Mouse (Mus musculus): Measurements from ENCODE around the gene Tshz2. TPM values are rescaled to one million over a fixed set of nuclear protein-coding genes. Genes with fewer than 3 reads are reported as not detected.
"Not testable (repeated sequence)": the region's sequence is repeated elsewhere in the genome, so short reads cannot be mapped to it uniquely, and the experiment has no call there.

Gene Tshz2
- polyA plus RNA-seq, 1 experiment, result 16.1 TPM

GRCm38 (mm10) chr2:169843553-169843952 is 210.7 kb downstream of the Tshz2 start:
- Histone ChIP-seq H3K4me3 (replicated peaks; ENCODE audit: insufficient read depth, low read depth, low read length) (no peak overlapping the region), H3K4me1 (ENCODE audit: control insufficient read depth, insufficient read depth, low read length) (no peaks in the 10 kb centered on the region), H3K27me3 (ENCODE audit: control insufficient read depth, insufficient read depth, low read length) (no peaks in the 10 kb centered on the region; the same call in 1 of the 2 replicates), H3K27ac (ENCODE audit: insufficient read depth, low read length) (no peak overlapping the region)
- TF ChIP-seq POLR2A (IDR thresholded peaks at IDR 0.05; ENCODE audit: borderline replicate concordance, insufficient read depth, low read length) (no peak), CTCF (IDR thresholded peaks at IDR 0.05; ENCODE audit: borderline replicate concordance, insufficient read depth, low read depth, low read length) (no peak)
- 80% methylated on average over 6 of the region's 6 CpGs for WGBS
- no peak for DNase-seq

GRCm38 (mm10) chr2:169849077-169849476 is 216.3 kb downstream of the Tshz2 start:
- 28% methylated on average over 7 of the region's 7 CpGs for WGBS
- H3K27ac ChIP-seq (ENCODE audit: insufficient read depth, low read length), result no peak overlapping the region
- TF ChIP-seq POLR2A (IDR thresholded peaks at IDR 0.05; ENCODE audit: borderline replicate concordance, insufficient read depth, low read length), result no peak
- TF ChIP-seq CTCF (IDR thresholded peaks at IDR 0.05; ENCODE audit: borderline replicate concordance, insufficient read depth, low read depth, low read length), result peak; percentile 27; the same call in 1 of the 2 replicates
- no peaks in the 10 kb centered on the region; the same call in 1 of the 2 replicates for H3K27me3 ChIP-seq (ENCODE audit: control insufficient read depth, insufficient read depth, low read length)
- H3K4me1 ChIP-seq (ENCODE audit: control insufficient read depth, insufficient read depth, low read length), result no peaks in the 10 kb centered on the region
- no peak overlapping the region for H3K4me3 ChIP-seq (replicated peaks; ENCODE audit: insufficient read depth, low read depth, low read length)
- DNase-seq, result peak; percentile 4 to 12

- Histone ChIP-seq H3K27ac (ENCODE audit: insufficient read depth, low read length) (no peak overlapping the region), H3K27me3 (ENCODE audit: control insufficient read depth, insufficient read depth, low read length) (no peaks in the 10 kb centered on the region; the same call in 1 of the 2 replicates), H3K4me1 (ENCODE audit: control insufficient read depth, insufficient read depth, low read length) (no peaks in the 10 kb centered on the region), H3K4me3 (replicated peaks; ENCODE audit: insufficient read depth, low read depth, low read length) (no peak overlapping the region)
- no peak for DNase-seq
- no peak for TF ChIP-seq CTCF (IDR thresholded peaks at IDR 0.05; ENCODE audit: borderline replicate concordance, insufficient read depth, low read depth, low read length)
- TF ChIP-seq POLR2A (IDR thresholded peaks at IDR 0.05; ENCODE audit: borderline replicate concordance, insufficient read depth, low read length), result no peak
- 95% methylated on average over 3 of the region's 3 CpGs for WGBS
These were observed 216.7 kb downstream of the Tshz2 start for GRCm38 (mm10) chr2:169849541-169849940.

GRCm38 (mm10) chr2:169851606-169852005 is 218.8 kb downstream of the Tshz2 start:
- H3K27ac ChIP-seq (ENCODE audit: insufficient read depth, low read length), result no peak overlapping the region
- H3K27me3 ChIP-seq (ENCODE audit: control insufficient read depth, insufficient read depth, low read length), result no peaks in the 10 kb centered on the region; the same call in 1 of the 2 replicates
- no peak for TF ChIP-seq CTCF (IDR thresholded peaks at IDR 0.05; ENCODE audit: borderline replicate concordance, insufficient read depth, low read depth, low read length)
- WGBS, result 42% methylated on average over 5 of the region's 5 CpGs
- DNase-seq, result no peak
- H3K4me1 ChIP-seq (ENCODE audit: control insufficient read depth, insufficient read depth, low read length), result no peaks in the 10 kb centered on the region
- no peak overlapping the region for H3K4me3 ChIP-seq (replicated peaks; ENCODE audit: insufficient read depth, low read depth, low read length)

GRCm38 (mm10) chr2:169854491-169854890 is 221.7 kb downstream of the Tshz2 start:
- H3K4me3 ChIP-seq (replicated peaks; ENCODE audit: insufficient read depth, low read depth, low read length), result no peak overlapping the region
- TF ChIP-seq POLR2A (IDR thresholded peaks at IDR 0.05; ENCODE audit: borderline replicate concordance, insufficient read depth, low read length) (no peak), CTCF (IDR thresholded peaks at IDR 0.05; ENCODE audit: borderline replicate concordance, insufficient read depth, low read depth, low read length) (no peak)
- no peak for DNase-seq
- H3K27ac ChIP-seq (ENCODE audit: insufficient read depth, low read length), result no peak overlapping the region
- no peaks in the 10 kb centered on the region for H3K27me3 ChIP-seq (ENCODE audit: control insufficient read depth, insufficient read depth, low read length)
- WGBS, result 88% methylated on average over 11 of the region's 11 CpGs
- H3K4me1 ChIP-seq (ENCODE audit: control insufficient read depth, insufficient read depth, low read length), result no peaks in the 10 kb centered on the region

- not testable (repeated sequence) for H3K4me3 ChIP-seq (replicated peaks; ENCODE audit: insufficient read depth, low read depth, low read length); H3K27ac ChIP-seq (ENCODE audit: insufficient read depth, low read length); H3K27me3 ChIP-seq (ENCODE audit: control insufficient read depth, insufficient read depth, low read length); DNase-seq; H3K4me1 ChIP-seq (ENCODE audit: control insufficient read depth, insufficient read depth, low read length)
These were observed 224.2 kb downstream of the Tshz2 start for GRCm38 (mm10) chr2:169857041-169857440.

- TF ChIP-seq POLR2A (IDR thresholded peaks at IDR 0.05; ENCODE audit: borderline replicate concordance, insufficient read depth, low read length) (no peak), CTCF (IDR thresholded peaks at IDR 0.05; ENCODE audit: borderline replicate concordance, insufficient read depth, low read depth, low read length) (no peak)
- Histone ChIP-seq H3K4me1 (ENCODE audit: control insufficient read depth, insufficient read depth, low read length) (no peaks in the 10 kb centered on the region), H3K27me3 (ENCODE audit: control insufficient read depth, insufficient read depth, low read length) (no peaks in the 10 kb centered on the region), H3K4me3 (replicated peaks; ENCODE audit: insufficient read depth, low read depth, low read length) (no peak overlapping the region), H3K27ac (ENCODE audit: insufficient read depth, low read length) (no peak overlapping the region)
- DNase-seq, result no peak
- WGBS, result 62% methylated on average over 4 of the region's 4 CpGs
These were observed 226.5 kb downstream of the Tshz2 start for GRCm38 (mm10) chr2:169859078-169859855.

- no peak for DNase-seq
- WGBS, result 74% methylated on average over 5 of the region's 5 CpGs
- Histone ChIP-seq H3K27ac (ENCODE audit: insufficient read depth, low read length) (no peak overlapping the region), H3K27me3 (ENCODE audit: control insufficient read depth, insufficient read depth, low read length) (no peaks in the 10 kb centered on the region), H3K4me1 (ENCODE audit: control insufficient read depth, insufficient read depth, low read length) (no peaks in the 10 kb centered on the region), H3K4me3 (replicated peaks; ENCODE audit: insufficient read depth, low read depth, low read length) (no peak overlapping the region)
- TF ChIP-seq POLR2A (IDR thresholded peaks at IDR 0.05; ENCODE audit: borderline replicate concordance, insufficient read depth, low read length), result no peak
- no peak for TF ChIP-seq CTCF (IDR thresholded peaks at IDR 0.05; ENCODE audit: borderline replicate concordance, insufficient read depth, low read depth, low read length)
These were observed 228.1 kb downstream of the Tshz2 start for GRCm38 (mm10) chr2:169860895-169861294.
